Mouse (Mus musculus): ENCODE results near the gene Sugp2. TPM values are rescaled to one million over a fixed set of nuclear protein-coding genes. Genes with fewer than 3 reads are reported as not detected.

The Sugp2 gene
- total RNA-seq, 1 experiment from 2014 or later, result 45.2 TPM

GRCm38 (mm10) chr8:70282603-70283135 lies 48.6 kb downstream of the Sugp2 start, which contains the start of gene Homer3:
TSS of gene Homer3 (plus strand) at chr8:70282827.
- DNase-seq, result peak; percentile 91

GRCm38 (mm10) chr8:70283136-70284077 lies 49.4 kb downstream of the Sugp2 start:
- DNase-seq, result peak; percentile 41

GRCm38 (mm10) chr8:70284421-70284820 lies 50.4 kb downstream of the Sugp2 start:
- no peak for DNase-seq

GRCm38 (mm10) chr8:70285304-70285703 lies 51.3 kb downstream of the Sugp2 start:
- no peak for DNase-seq

- DNase-seq, result no peak
These were observed 52.7 kb downstream of the Sugp2 start for GRCm38 (mm10) chr8:70286737-70287136.

- DNase-seq, result no peak
These were observed 60.0 kb downstream of the Sugp2 start for GRCm38 (mm10) chr8:70293988-70294405.

GRCm38 (mm10) chr8:70300881-70301280 lies 66.9 kb downstream of the Sugp2 start:
- DNase-seq, result no peak

- DNase-seq, result peak; percentile 93
These were observed 68.4 kb downstream of the Sugp2 start, which contains the start of the genes Ddx49 and Cope for GRCm38 (mm10) chr8:70302358-70302890. TSS of gene Ddx49 (minus strand) at chr8:70302489. TSS of gene Cope (plus strand) at chr8:70302518.

GRCm38 (mm10) chr8:70302901-70303300 lies 68.9 kb downstream of the Sugp2 start:
- no peak for DNase-seq

GRCm38 (mm10) chr8:70309311-70309710 lies 75.3 kb downstream of the Sugp2 start:
- no peak for DNase-seq

- peak; percentile 42 for DNase-seq
These were observed 79.4 kb downstream of the Sugp2 start for GRCm38 (mm10) chr8:70313399-70313798.

GRCm38 (mm10) chr8:70315624-70316510 lies 81.8 kb downstream of the Sugp2 start, which contains the start of gene Cers1:
TSS of gene Cers1 (plus strand) at chr8:70315775.
- DNase-seq, result peak; percentile 69

GRCm38 (mm10) chr8:70316511-70317504 lies 82.8 kb downstream of the Sugp2 start:
- peak; percentile 41 for DNase-seq

GRCm38 (mm10) chr8:70317872-70318271 lies 83.8 kb downstream of the Sugp2 start:
- DNase-seq, result no peak

- no peak for DNase-seq
These were observed 89.7 kb downstream of the Sugp2 start for GRCm38 (mm10) chr8:70323716-70324115.

- DNase-seq, result no peak
These were observed 93.5 kb downstream of the Sugp2 start for GRCm38 (mm10) chr8:70327512-70327911.

GRCm38 (mm10) chr8:70329124-70329834 lies 95.3 kb downstream of the Sugp2 start, which contains the start of gene Gdf1:
TSS of gene Gdf1 (plus strand) at chr8:70329817.
- no peak for DNase-seq

All from adrenal gland, postnatal 25 days (tissue).